10 mouse cellular contexts compared by ENCODE assay signal in the genomic region with DNA sequence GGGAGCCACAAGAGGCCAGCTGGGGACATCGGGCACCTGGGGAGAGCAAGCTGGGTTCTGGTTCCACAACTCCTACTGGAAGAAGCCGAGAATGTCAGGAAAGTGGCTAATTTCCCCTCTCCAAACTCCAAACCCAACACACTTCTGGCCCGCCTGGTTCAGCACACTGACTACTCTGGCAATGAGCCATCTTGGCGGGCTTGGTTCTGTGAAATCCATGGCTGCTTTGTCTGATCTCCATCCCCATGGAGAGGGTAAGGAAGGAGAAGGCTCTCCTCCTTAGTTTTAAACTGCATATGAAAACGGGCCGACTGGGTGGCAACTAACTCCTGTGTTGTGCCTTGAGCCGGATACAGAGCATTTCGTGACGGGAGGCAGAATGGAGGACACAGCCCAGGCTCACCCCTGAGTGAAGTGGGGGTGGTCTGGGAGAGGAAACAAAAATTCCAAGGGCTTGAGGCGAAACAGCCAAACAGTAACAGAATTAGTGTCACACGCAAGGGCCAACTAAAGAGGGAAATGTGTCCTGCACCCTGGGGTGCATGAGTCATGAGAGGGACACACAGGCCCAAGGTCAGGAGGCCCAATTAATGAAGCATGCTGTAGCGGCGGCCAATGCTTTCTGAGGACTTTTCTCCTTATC. TPM values are rescaled to one million over a fixed set of nuclear protein-coding genes. Genes with fewer than 3 reads are reported as not detected.
DNase-seq lines count a peak whose midpoint lies in the region; ATAC-seq and TF ChIP-seq lines count a peak whose summit lies in the region.
"Had no signal": no experiment of that assay in that cellular context is flagged by ENCODE, and none has a peak within 500 bp of the region (broad histone marks: within the 10 kb centered on the region; RNA-seq: fewer than 3 reads in every experiment).

No protein-coding gene starts in this region.

- no peak for TF ChIP-seq POLR2A in lung, adult 2 months (IDR thresholded peaks at IDR 0.05; ENCODE audit: borderline replicate concordance, extremely low read depth, low read depth, low read length)

- H3K4me3 ChIP-seq in lung, adult 2 months (replicated peaks; ENCODE audit: extremely low read depth, low read depth, low read length): no peak overlapping the region
- H3K4me3 ChIP-seq in kidney, postnatal 0 days (replicated peaks; ENCODE audit: low read depth, low read length): no peak overlapping the region
- H3K4me3 ChIP-seq: megakaryocyte, embryonic 14.5 days had no signal

- H3K4me2 ChIP-seq in kidney, postnatal 0 days (ENCODE audit: low read length): no peak overlapping the region

- no peaks in the 10 kb centered on the region for H3K27me3 ChIP-seq in kidney, postnatal 0 days (ENCODE audit: insufficient read depth, low read length)
- H3K27me3 ChIP-seq: megakaryocyte, embryonic 14.5 days had no signal

- no peaks in the 10 kb centered on the region for H3K4me1 ChIP-seq in lung, adult 2 months (ENCODE audit: control insufficient read depth, insufficient read depth, low read length)
- H3K4me1 ChIP-seq in kidney, postnatal 0 days (replicated peaks; ENCODE audit: insufficient read depth, low read length): peaks cover 6% of the 10 kb centered on the region
- H3K4me1 ChIP-seq: megakaryocyte, embryonic 14.5 days had no signal

- no peak overlapping the region for H3K9ac ChIP-seq in kidney, postnatal 0 days (ENCODE audit: low read depth, low read length)

- ATAC-seq in cerebellum, adult (ENCODE audit: insufficient number of reproducible peaks, low FRiP score, low TSS enrichment): 0 out of 2 replicates have a peak, but pooled peaks have one; percentile 49
- peak; percentile 57 for ATAC-seq in kidney, postnatal 0 days (replicated peaks; ENCODE audit: low FRiP score, low read depth)
- no peak for ATAC-seq in megakaryocyte, adult 5-6 weeks (ENCODE audit: poor library complexity, severe bottlenecking)

- no peaks in the 10 kb centered on the region for H3K9me3 ChIP-seq in kidney, postnatal 0 days (replicated peaks; ENCODE audit: low read length)

- H3K27ac ChIP-seq in kidney, postnatal 0 days: peak overlapping the region; percentile 71

- 73% methylated on average over 13 of the region's 13 CpGs for WGBS in lung, adult 2 months
- WGBS in kidney, postnatal 0 days: 75% methylated on average over 13 of the region's 13 CpGs

- peaks cover 8% of the 10 kb centered on the region; the same call in 1 of the 2 replicates for H3K36me3 ChIP-seq in kidney, postnatal 0 days (ENCODE audit: insufficient read depth, low read length)

- peak; percentile 56 for DNase-seq in lung, postnatal 10 days
- no peak for DNase-seq in lung, adult 2 months
- DNase-seq in gastrocnemius, postnatal 10 days: peak; percentile 50
- no peak for DNase-seq in kidney, postnatal 0 days (ENCODE audit: low spot score)
- DNase-seq in thymus, postnatal 25 days: no peak
- DNase-seq in T-cell, adult 2 months (ENCODE audit: low spot score): no peak

- TF ChIP-seq CTCF in lung, adult 2 months (IDR thresholded peaks at IDR 0.05; ENCODE audit: insufficient read depth, low read length): no peak
- no peak for TF ChIP-seq CTCF in kidney, postnatal 0 days (IDR thresholded peaks at IDR 0.05; ENCODE audit: low read depth)

RNA-seq across cellular contexts. Expression of gene Ghsr, which starts 59.6 kb away (rescaled TPM):
- not detected in 2 replicates for polyA plus RNA-seq in lung, adult 2 months (2012; rRNA removed)
- not detected for total RNA-seq in gastrocnemius, postnatal 10 days (2021)
- not detected in 2 replicates for polyA plus RNA-seq in kidney, postnatal 0 days (2015; fragmentation: Nextera tagmentation; extraction: Ambion mirVana)
- total RNA-seq in megakaryocyte, adult 5-6 weeks (2015): not detected in 2 replicates
- total RNA-seq in megakaryocyte, adult 5-6 weeks (2017): not detected in 2 replicates
- polyA plus RNA-seq: heart, embryonic 16.5 days had no signal

Comparison
In these comparisons a context has a peak if more than half of its experiments do, and no peak if none do; other contexts are left out.
1. DNase-seq: peak in lung, postnatal 10 days (single experiment) and gastrocnemius, postnatal 10 days (single experiment); none in lung, adult 2 months (single experiment), kidney, postnatal 0 days (single experiment), thymus, postnatal 25 days (single experiment) and T-cell, adult 2 months (single experiment).